10 mouse cellular contexts compared by ENCODE assay signal in genomic region chr11:46092121-46092520, GRCm38 (mm10). TPM values are rescaled to one million over a fixed set of nuclear protein-coding genes. Genes with fewer than 3 reads are reported as not detected.
DNase-seq lines count a peak whose midpoint lies in the region; ATAC-seq lines count a peak whose summit lies in the region.
"Had no signal": no experiment of that assay in that cellular context is flagged by ENCODE, and none has a peak within 500 bp of the region (broad histone marks: within the 10 kb centered on the region; RNA-seq: fewer than 3 reads in every experiment).

No protein-coding gene starts in this region.

- DNase-seq in heart, postnatal 36 days, result no peak
- no peak for DNase-seq in lung, postnatal 10 days
- no peak for DNase-seq in spleen, adult 18-20 months
- DNase-seq: layer of hippocampus, postnatal 36 days had no signal

- 75% methylated on average over 4 of the region's 4 CpGs for WGBS in heart, embryonic 14.5 days
- 62% methylated on average over 4 of the region's 4 CpGs for WGBS in lung, embryonic 16.5 days
- WGBS in intestine, embryonic 16.5 days, result 55% methylated on average over 4 of the region's 4 CpGs
- WGBS in forebrain, embryonic 16.5 days, result 80% methylated on average over 4 of the region's 4 CpGs

- H3K4me2 ChIP-seq in heart, embryonic 14.5 days (ENCODE audit: low read length), result no peak overlapping the region
- H3K4me2 ChIP-seq in lung, embryonic 16.5 days (ENCODE audit: low read depth, low read length), result no peak overlapping the region
- no peak overlapping the region for H3K4me2 ChIP-seq in intestine, embryonic 16.5 days (ENCODE audit: low read depth, low read length)
- no peak overlapping the region for H3K4me2 ChIP-seq in forebrain, embryonic 16.5 days (ENCODE audit: low read length)

- no peak overlapping the region for H3K9ac ChIP-seq in heart, embryonic 14.5 days (ENCODE audit: low read length)
- no peak overlapping the region for H3K9ac ChIP-seq in lung, embryonic 16.5 days (ENCODE audit: low read length)
- H3K9ac ChIP-seq in intestine, embryonic 16.5 days (ENCODE audit: low read depth, low read length), result no peak overlapping the region
- no peak overlapping the region for H3K9ac ChIP-seq in forebrain, embryonic 16.5 days (replicated peaks; ENCODE audit: low read depth, low read length)

- H3K4me1 ChIP-seq in heart, embryonic 14.5 days (ENCODE audit: control insufficient read depth in 2 of 2, insufficient read depth in 2 of 2, low read length in 2 of 2), result peaks cover 40 to 70% of the 10 kb centered on the region in 2 experiments
- H3K4me1 ChIP-seq in lung, embryonic 16.5 days (replicated peaks; ENCODE audit: control insufficient read depth, insufficient read depth, low read length), result peaks cover 34% of the 10 kb centered on the region
- H3K4me1 ChIP-seq in intestine, embryonic 16.5 days (ENCODE audit: control insufficient read depth, insufficient read depth, low read length), result peaks cover 11% of the 10 kb centered on the region
- no peaks in the 10 kb centered on the region for H3K4me1 ChIP-seq in forebrain, embryonic 16.5 days (replicated peaks; ENCODE audit: control insufficient read depth, insufficient read depth, low read length)

- H3K9me3 ChIP-seq in heart, embryonic 14.5 days (ENCODE audit: control insufficient read depth, low read length), result no peaks in the 10 kb centered on the region
- no peaks in the 10 kb centered on the region for H3K9me3 ChIP-seq in lung, embryonic 16.5 days (ENCODE audit: control insufficient read depth, low read length)
- H3K9me3 ChIP-seq in intestine, embryonic 16.5 days (ENCODE audit: control insufficient read depth, low read length), result no peaks in the 10 kb centered on the region
- H3K9me3 ChIP-seq in forebrain, embryonic 16.5 days (ENCODE audit: control insufficient read depth, low read length), result no peaks in the 10 kb centered on the region
- H3K9me3 ChIP-seq: forebrain, embryonic 10.5 days; G1E had no signal

- peaks cover 36% of the 10 kb centered on the region for H3K36me3 ChIP-seq in heart, embryonic 14.5 days (ENCODE audit: control insufficient read depth, insufficient read depth, low read length)
- peaks cover 10% of the 10 kb centered on the region for H3K36me3 ChIP-seq in lung, embryonic 16.5 days (ENCODE audit: control insufficient read depth, insufficient read depth, low read length)
- H3K36me3 ChIP-seq in intestine, embryonic 16.5 days (ENCODE audit: control insufficient read depth, insufficient read depth, low read length), result no peaks in the 10 kb centered on the region
- H3K36me3 ChIP-seq in forebrain, embryonic 16.5 days (ENCODE audit: control insufficient read depth, insufficient read depth), result no peaks in the 10 kb centered on the region
- H3K36me3 ChIP-seq: G1E had no signal

- intact Hi-C loops in heart, postnatal 36 days (cut with DNase I), result no loop called here

- H3K4me3 ChIP-seq in heart, embryonic 14.5 days (ENCODE audit: control insufficient read depth in 1 of 2, insufficient read depth in 1 of 2, low read depth in 1 of 2, low read length in 2 of 2), result no peak overlapping the region
- H3K4me3 ChIP-seq in lung, embryonic 16.5 days (ENCODE audit: low read length), result no peak overlapping the region
- no peak overlapping the region for H3K4me3 ChIP-seq in intestine, embryonic 16.5 days (ENCODE audit: low read length)
- H3K4me3 ChIP-seq in forebrain, embryonic 16.5 days (replicated peaks; ENCODE audit: low read length), result no peak overlapping the region
- H3K4me3 ChIP-seq: forebrain, embryonic 10.5 days had no signal

- H3K27me3 ChIP-seq in heart, embryonic 14.5 days (ENCODE audit: control insufficient read depth, insufficient read depth, low read length), result no peaks in the 10 kb centered on the region
- no peaks in the 10 kb centered on the region for H3K27me3 ChIP-seq in lung, embryonic 16.5 days (ENCODE audit: control insufficient read depth, insufficient read depth, low read depth, low read length)
- no peaks in the 10 kb centered on the region for H3K27me3 ChIP-seq in intestine, embryonic 16.5 days (replicated peaks; ENCODE audit: control insufficient read depth, insufficient read depth, low read length)
- H3K27me3 ChIP-seq in forebrain, embryonic 16.5 days (replicated peaks; ENCODE audit: control insufficient read depth, insufficient read depth, low read length), result no peaks in the 10 kb centered on the region

- ATAC-seq in heart, embryonic 14.5 days (ENCODE audit: insufficient number of reproducible peaks, insufficient read depth, low FRiP score, low read depth), result no peak
- ATAC-seq in lung, embryonic 16.5 days (ENCODE audit: low read depth), result no peak
- no peak for ATAC-seq in intestine, embryonic 16.5 days
- no peak for ATAC-seq in forebrain, embryonic 16.5 days

- H3K27ac ChIP-seq in heart, embryonic 14.5 days (replicated peaks in 1 of 2; ENCODE audit: control insufficient read depth in 1 of 2, insufficient read depth in 1 of 2, low read depth in 2 of 2, low read length in 2 of 2), result peak overlapping the region; percentile 7 to 9; a peak in 1 of 4 replicates
- peak overlapping the region; percentile 35 for H3K27ac ChIP-seq in lung, embryonic 16.5 days (ENCODE audit: low read length)
- peak overlapping the region; percentile 4 for H3K27ac ChIP-seq in intestine, embryonic 16.5 days (ENCODE audit: low read length)
- H3K27ac ChIP-seq in forebrain, embryonic 16.5 days (ENCODE audit: low read length), result no peak overlapping the region
- H3K27ac ChIP-seq: forebrain, embryonic 10.5 days had no signal

RNA-seq across cellular contexts. Expression of gene Adam19, which starts 36.3 kb away (rescaled TPM):
- polyA plus RNA-seq in heart, embryonic 14.5 days (2014; fragmentation: Nextera tagmentation; extraction: Ambion mirVana), result 21.1 and 22.7 TPM in 2 replicates
- 10 to 100 TPM; 21.2 to 49.2 TPM for total RNA-seq in heart, postnatal 36 days (2021)
- polyA plus RNA-seq in lung, embryonic 16.5 days (2015; fragmentation: Nextera tagmentation; extraction: Ambion mirVana), result 20.7 and 22.2 TPM in 2 replicates
- 12.0 and 12.7 TPM in 2 replicates for polyA plus RNA-seq in intestine, embryonic 16.5 days (2015; fragmentation: Nextera tagmentation; extraction: Ambion mirVana)
- 9.7 and 10.8 TPM in 2 replicates for polyA plus RNA-seq in forebrain, embryonic 16.5 days (2015; fragmentation: Nextera tagmentation; extraction: Ambion mirVana)
- polyA plus RNA-seq: G1E had no signal

RNA-seq across cellular contexts. Expression of gene Gm12166, which starts 40.0 kb away (rescaled TPM):
- polyA plus RNA-seq in heart, embryonic 14.5 days (2014; fragmentation: Nextera tagmentation; extraction: Ambion mirVana), result 4.6 and 4.9 TPM in 2 replicates
- 1 to 10 TPM; 1.3 to 1.9 TPM for total RNA-seq in heart, postnatal 36 days (2021)
- 5.4 and 6.8 TPM in 2 replicates for polyA plus RNA-seq in lung, embryonic 16.5 days (2015; fragmentation: Nextera tagmentation; extraction: Ambion mirVana)
- 5.5 and 5.8 TPM in 2 replicates for polyA plus RNA-seq in intestine, embryonic 16.5 days (2015; fragmentation: Nextera tagmentation; extraction: Ambion mirVana)
- polyA plus RNA-seq in forebrain, embryonic 16.5 days (2015; fragmentation: Nextera tagmentation; extraction: Ambion mirVana), result 4.1 and 5.0 TPM in 2 replicates
